Mouse (Mus musculus): ENCODE data around the gene Pde1c.

The Pde1c gene

DNA sequence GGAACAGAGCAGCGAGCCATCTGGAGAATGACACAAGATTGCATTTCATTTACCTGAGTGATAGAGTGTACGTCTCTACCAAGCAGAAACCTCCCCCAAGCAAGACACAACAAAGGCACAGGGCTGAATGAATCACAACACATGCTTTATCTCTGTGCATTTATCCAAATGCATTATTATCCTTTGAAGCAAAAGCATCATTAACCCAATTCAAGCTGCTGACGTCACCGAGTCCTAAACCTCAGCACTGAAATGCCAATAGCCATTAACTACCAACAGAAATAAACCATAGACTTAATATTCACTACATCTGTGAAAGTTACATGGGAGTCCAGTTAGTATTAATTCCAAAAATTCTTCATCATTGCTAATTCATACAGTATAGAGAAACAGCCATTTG, 127.4 kb downstream of the Pde1c start:
- no peak for DNase-seq

DNA sequence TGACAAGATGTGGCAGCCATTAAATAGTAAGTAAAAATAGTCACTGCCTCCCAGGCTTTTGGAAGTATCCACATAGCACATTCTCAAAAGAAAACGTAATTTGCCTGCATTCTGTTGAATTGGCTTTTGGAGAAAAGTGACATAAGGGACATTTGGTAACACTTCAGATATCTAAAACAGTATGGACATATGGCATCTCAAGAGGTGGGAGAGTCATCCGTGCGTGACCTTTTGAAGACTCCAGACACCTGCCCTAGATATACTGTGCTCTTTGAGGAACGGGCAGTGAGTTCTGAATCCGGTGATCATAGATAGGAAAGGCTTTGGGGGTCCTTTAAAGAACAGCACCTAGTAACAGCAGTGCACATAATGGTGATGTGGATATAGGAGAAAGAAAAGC, 143.1 kb downstream of the Pde1c start:
- DNase-seq, result peak; percentile 24 to 66

DNA sequence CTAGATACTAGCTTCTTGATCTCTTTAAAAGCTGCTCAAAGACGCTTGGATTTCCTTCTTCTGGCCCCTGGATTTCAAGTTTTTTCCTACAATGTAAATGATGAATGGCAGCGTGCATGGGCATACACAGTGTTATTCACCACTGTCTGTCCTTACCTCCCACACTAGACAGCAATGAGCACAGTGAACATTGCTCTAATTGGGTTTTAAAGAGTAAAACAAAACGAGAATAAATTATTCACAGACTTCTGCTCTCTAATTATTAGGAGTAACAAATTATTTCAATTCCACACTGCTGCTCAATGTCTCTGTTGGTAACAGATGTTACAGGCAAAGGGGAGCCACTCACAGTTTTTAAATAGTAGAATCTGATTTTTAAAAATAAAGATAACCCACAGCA, 146.0 kb downstream of the Pde1c start:
- no peak for DNase-seq

DNA sequence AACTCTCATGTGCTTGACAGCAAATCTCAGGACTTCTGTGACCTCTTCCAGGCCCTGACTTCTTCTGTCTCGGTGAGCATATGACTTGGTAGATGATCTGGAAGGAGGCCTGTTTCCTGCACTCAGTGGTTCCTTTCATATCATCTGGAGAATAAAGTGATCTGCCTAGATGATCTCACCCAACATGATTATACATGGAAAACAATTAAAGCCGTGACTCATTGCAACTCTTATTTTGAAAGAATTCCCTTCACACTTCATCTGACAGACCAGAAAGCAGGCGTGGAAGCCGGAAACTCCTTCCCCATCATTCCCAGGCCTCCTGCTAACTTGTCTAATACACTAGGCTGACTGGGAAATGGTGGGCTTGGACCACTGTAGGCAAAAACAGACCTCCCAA, 152.7 kb downstream of the Pde1c start:
- no peak for DNase-seq

DNA sequence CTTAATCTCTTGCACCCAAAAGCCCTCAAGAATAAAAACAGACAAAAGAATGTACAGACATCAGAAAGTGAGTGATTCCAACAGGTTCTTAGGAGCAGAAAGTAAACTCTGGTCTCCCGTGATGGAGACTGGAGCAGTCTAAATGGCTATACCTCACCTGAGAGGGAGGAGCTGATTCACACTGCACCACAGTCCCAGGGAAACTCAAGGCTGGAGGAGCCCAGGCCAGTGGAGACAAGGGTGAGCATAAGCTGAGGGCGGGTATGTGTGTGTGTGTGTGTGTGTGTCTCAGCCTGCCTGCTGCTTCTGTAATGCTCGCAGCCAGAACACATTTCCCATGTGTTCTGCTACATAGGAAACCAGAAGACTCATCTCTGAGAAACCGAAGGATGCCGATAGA, 179.7 kb downstream of the Pde1c start:
- peak in 1 of 2 experiments; percentile 29 for DNase-seq

DNA sequence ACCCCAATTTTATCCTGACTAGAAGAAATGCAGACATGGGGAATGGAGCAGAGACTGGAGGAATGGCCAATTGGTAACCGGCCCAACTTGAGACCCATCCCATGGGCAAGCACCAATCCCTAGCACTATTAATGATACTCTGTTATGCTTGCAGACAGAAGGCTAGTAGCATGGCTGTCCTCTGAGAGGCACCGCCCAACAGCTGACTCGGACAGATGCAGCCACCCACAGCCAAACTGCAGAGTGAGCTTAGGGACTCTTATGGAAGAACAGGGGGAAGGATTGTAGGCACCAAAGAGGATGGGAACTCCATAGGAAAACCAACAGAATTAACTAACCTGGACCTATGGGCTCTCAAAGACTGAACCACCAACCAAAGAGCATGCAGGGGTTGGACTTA, 192.5 kb downstream of the Pde1c start:
- no peak for DNase-seq

DNA sequence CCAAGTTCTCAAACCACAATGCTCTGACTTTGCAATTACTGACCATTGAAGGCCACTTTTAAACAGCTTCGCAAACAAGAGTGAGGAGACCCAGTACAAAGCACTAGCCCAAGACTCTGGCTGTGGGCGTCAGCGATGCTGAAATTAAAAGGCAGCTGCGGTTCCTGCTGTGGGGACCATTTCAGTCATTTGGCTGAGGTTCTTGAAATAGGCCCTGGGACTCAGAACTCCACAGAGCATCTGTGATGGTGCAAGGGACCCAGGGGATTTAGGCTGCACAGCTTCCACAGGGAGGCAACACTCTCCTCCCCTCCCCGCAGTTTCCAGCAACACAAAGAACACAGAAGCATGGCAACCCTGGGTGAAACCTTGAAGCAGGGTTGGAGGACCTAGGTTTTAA, 194.7 kb downstream of the Pde1c start:
- DNase-seq, result no peak

DNA sequence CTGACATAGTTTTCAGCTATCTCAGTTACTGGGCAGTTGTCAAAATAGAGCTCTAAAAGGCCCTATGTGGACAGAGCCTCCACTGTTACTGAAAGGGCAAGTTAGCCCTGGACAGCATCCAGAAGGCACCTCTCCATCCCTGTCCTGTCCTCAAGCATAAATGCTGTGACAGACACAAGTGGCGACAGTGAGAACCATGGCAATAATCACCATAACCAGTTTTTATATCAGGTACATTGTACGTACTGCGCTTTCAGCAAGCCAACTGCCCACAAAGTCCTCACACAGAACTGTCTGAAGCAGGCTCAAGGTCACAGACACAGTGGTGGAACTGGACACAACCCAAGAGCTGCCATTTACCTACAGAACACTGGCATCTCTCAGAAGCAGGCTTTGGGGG, 195.2 kb downstream of the Pde1c start:
- peak; percentile 58 to 64 for DNase-seq

DNA sequence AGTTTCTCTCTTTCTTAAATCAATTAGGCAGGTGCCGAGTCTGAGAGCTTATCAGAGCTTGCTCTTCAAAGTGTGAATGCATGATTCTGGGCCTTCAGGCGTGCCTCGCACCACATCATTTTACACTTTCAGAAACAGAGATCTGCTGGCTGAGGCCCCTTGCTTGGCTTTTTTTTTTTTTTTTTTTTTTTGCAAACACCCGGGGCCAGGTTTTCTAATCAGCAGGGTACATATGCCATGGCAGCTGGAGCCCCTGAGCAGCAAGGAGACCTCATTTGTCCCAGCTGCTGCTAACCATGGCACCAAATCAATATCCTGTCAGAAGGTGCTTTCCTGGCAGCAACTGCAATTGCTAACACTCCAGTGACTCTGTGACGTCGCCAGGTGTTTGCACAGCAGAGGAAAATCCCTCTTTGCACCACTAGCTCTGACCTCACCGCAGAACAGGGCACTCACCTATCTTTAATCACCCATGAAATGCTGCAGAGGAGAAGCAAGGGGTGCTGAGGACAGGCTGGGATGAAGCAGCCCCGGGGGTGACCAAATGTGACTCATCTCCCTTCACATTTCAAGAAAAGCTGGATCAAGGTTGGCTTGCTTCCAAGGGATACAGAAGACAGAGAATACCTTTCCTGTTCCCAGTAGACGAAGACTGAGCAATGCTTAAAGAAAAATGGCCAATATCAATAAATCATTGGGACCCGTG, 195.7 kb downstream of the Pde1c start:
- peak; percentile 57 to 65 for DNase-seq

DNA sequence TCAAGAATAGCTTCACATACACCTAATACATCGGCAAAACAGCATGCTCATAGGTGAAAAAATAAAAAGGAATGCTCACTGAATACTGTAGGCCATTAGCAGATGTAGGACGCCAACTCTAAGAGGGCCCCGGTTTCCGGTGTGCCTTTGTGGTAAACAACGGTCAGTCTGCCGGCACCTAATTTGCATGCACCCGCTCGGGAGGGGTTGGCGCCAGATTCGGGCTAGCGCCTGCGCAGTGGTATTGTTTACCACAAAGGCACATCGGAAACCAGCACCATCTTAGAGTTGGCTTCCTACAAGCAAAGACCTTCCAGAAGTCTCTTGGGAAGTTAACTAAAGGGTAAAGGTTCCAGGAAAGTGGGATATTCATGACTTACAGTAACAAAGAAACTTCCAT, 199.4 kb downstream of the Pde1c start:
- DNase-seq, result no peak

DNA sequence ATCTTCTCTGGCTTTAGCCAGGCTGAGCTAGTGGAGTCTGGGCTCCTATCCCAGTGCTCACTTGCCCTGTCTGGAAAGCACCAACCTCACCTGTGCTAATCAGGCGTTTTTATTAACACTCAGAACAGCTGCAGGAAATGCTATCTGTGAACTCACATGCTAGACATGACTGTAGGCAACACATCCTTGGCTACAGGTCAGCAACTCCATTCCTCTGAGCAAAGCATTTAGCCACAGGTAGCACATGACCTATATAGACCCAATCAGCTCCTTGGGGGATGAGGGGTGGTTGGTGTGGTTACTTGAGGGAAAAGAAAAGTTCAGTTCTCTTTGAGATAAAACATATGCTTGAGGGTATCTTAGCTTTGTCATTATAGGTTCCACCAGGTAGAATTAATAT, 200.8 kb downstream of the Pde1c start:
- DNase-seq, result no peak

DNA sequence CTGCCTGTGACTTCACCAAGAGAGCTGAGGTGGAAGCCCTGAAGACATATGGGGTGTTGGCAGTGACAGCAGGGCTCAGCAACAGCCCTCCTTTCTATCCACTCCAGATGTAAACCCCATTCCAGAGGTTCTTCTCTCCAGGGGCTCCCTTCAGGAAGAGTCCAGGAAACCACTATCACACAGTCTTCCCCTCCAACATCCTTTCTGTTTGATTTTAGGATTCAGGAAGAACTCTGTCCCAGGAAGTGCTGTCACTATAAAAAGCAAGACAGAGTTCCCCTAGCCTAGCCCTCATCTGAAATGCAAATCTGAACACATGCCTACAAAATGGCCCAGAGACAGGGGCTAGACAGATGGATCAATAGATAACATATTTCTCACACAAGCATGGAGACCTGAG, 201.6 kb downstream of the Pde1c start:
- DNase-seq, result no peak

DNA sequence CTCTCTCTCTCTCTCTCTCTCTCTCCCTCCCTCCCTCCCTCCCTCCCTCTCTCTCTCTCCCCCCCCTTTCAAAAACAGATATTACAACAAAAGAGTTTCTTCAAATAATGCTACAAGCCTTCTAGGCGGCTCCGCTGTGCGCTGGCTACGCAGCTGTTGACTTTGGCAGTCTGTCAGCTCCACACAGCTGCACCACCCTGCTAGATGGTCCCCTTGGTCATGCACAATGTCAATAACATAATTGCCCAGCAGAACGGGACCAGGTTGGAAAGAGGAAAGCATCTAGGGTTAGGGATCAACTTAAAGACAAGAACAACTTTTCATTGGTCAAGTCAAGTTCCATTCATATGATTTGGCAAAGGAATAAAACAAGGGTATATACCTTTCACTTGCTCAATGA, 206.3 kb downstream of the Pde1c start:
- peak; percentile 32 to 36 for DNase-seq

DNA sequence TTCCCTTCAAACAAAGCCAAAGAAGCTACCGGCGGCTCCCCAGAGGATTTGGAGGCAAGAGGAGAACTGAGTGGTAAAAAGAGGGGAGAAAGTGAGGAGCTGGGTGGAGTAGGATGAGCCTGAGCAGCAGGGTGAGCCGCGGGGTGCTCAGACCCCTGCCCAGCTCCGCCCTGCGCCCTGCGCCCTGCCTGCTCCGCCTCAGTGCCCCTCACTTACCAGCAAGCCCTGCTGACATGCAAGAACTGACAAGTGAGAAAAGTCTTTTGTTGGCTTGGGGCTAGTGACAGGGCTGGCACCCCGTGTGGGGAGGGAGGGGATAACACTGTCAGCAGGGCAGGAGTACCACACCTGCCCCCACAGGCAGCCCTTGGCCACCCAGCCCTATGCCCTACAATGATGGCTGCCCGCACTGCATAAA, 206.8 kb downstream of the Pde1c start:
- DNase-seq, result peak; percentile 79 to 83

DNA sequence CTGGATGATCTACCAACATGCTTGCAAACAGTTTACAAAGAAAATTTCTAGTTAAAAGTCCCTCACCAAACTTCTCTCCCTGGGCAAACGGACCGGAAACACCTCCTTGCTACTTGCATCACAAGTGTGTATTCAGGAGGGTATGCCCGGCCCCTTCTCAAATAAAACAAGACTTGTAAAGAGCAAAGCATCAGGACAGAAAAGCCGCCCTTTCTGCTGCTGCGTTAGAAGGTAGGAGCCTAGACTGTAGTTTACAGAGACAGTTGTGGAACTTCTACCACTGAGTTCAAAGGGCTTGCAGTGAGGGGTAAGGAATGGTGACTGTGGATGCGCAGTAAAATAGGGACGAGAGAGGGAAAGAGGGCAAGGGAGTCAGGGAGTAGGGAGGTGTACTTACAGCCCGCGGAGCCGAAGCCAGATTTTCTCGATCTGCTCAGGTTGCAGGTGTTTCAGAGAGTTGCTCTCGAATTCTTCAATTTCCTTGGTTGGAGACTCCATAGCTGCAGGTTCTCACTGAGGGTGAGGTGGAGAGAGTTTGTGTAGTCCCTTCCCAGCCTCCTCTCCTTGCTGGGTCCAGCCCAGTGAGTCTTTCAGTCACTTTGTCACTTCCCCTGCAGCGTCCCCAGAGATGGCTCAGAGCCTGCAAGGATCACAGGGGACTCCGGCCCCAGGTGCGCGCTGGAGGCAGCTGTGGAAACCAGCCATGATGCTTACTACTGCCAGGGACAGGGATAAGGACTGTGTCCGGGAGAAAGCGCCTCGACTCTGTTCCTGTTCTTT, 207.4 kb downstream of the Pde1c start:
- peak; percentile 57 to 58 for DNase-seq

DNA sequence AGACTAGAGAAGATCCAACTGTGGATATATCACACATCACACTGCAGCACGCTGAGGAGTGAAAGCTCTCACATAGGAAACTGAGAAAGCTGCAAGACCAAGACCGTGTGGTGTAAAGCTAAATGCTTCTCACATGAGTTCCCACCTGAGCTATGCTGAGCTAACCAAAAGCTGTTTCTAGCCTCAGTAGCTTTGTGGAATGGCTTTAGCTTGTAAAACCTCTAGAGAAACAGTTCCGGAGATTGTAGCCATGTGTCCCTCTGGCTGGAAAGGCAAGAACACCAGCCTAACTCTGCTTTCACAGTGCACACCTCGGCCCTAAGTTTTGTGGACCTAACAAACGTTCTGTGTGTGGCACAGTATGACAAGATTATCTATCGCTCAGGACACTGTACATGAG, 208.8 kb downstream of the Pde1c start:
- peak in 1 of 2 experiments; percentile 39 for DNase-seq

DNA sequence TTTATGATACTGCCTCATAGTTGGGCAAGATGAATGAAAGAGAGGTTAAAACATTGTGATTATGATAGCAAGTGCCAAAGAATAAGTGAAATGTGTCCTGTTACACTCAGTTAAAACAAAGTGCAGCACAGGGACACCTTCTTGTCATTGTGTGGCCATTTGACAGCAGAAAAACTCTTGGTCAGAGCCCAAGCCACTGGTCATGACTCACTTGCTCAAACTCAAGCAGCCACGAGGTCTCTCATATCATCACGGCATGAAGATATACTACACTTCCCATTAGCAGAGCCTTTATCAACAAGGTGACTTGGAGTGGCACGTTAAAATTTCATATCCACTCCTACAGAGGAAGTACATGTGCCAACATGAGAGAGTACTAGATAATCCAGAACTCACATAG, 209.8 kb downstream of the Pde1c start:
- peak; percentile 31 to 47 for DNase-seq

DNA sequence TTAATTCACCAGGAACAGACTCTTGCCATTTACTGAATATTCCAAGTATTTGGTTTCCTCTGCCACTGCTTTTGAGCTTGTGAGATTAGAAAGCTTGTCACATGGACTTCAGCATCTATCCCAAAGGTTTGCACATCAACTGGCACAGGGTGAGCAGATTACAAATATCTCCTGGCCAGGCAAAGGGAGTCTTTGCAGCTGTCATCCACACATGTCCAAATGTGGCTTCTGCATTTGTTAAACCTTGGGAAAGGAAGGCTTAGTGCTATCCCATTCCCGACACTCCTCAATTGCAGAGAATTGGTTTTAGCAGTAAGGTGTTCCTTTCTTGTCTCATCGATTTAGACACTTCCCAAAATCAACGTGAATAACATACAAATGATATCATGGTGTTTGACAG, 221.7 kb downstream of the Pde1c start:
- DNase-seq, result no peak

DNA sequence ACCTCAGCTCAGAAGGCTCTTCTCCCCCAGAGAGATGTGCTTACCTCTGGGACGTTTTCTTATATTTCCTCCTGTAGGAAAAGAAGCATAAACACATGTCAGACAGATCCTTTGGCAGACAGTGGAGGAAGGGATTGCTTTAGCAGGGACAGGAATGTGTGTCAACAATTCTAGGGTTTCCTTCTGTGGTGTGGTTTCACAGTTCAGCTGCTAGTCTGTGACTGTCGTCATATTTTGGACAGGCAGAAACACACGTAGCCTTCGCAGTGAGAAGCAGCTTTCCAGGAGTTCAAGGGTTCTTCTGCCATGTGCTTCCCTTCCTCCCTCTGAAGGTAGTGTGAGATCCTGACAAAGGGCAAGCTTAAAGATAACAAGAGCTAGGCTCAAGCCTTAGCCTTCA, 223.8 kb downstream of the Pde1c start:
- DNase-seq, result no peak

DNA sequence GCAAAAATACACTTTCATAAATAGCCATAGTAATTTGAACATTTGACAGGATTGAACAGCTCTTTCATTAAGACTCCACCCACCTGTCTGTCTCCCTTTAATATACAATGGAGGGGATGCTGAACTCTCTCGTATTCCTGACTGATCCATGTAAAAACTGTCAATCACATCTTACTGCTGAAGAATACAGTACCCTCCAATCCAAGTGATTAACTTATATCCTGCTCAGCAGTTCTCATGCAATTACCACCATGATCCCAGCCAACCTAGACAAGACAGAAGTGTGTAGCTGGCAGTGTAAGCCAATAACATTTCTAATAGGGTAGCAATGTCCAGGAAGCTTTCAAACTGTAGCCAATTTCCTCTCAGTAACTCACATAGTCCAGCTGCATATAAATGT, 226.9 kb downstream of the Pde1c start:
- no peak for DNase-seq

DNA sequence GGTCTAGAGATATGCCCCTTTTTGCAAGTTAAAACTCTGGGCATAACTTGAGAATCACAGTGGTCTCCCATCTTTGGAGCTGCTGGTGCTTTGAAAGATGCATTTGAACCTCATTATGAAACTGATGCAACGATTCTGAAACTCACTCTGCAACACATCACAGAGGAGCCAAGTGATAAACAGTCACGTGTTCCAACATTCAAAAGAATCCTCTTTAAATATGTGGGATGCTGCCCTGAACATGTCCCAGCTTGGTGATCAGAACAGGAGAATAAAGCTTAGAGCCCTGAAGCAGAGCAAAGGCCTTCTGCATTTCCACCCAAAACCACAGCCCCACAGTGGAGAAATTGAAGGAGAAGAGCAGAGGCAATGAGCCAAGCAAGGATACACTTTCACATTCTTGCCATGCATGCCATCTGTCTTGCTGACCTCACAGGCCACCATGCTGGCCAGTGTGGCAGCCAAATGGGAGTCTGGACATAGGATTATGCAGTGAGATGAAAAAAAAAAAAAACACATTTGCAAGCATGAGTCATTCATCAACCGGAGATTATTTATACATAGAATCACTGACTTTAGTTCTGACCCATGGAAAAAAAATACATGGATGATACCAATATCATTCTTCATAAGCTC, 233.0 kb downstream of the Pde1c start:
- DNase-seq, result peak; percentile 79 to 88

DNA sequence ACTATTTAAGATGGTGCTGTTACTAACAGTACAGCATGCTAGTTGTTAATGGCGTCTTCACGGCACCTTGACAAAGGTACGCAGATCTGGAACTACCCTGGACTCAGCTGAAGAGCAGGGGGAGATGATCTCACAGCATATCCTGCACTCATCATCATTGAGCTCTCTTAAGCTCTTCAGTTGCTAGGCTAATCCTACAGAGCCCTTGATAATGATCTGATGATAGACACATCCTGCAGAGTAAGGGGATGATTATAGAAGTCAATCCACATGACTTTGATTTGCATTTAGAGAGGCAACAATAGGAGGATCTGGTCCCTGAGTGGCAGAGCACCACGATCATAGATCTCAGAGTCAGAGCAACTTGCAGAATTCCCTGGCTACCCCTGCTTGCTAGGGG, 236.8 kb downstream of the Pde1c start:
- no peak for DNase-seq

DNA sequence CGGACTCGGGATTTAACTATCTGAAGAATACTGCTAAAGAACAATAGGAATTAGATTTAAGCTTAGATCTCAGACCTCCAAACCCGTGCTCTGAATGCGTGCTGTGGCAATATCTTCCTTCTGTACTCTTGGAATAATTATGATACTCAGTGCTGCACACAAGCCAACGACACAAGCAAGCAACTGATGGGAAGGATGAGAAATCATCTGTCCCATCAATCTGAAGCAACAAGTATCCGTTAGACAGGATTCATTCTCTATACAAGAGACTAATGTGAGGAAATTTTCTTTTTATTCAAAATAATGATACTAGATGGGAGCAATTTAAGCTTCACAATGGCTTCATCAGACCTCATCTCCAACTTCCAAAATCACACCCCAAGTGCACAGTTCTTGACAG, 237.5 kb downstream of the Pde1c start:
- DNase-seq, result no peak

DNA sequence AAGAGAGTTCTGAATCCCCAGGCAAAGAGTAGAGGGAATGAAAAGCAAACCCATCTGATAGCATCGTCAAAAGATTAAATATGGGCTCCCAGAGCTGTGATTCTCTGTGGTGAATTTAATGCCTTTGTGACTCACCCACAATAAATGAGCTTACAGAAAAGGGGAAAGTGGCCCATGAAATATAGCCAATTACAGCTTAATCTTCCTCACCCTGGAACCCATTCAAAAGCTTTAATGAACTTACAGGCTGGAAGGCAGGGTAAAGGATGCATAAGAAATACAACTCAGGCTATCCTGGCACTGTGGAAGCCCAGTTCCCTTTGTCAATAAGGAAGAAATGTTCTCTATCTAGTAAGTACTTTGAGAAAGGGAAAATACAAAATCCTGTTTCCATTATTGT, 240.8 kb downstream of the Pde1c start:
- DNase-seq, result no peak
